Mouse (Mus musculus) neural tube, postnatal 0 days (tissue): ENCODE measurements around the gene Nostrin. TPM values are rescaled to one million over a fixed set of nuclear protein-coding genes. Genes with fewer than 3 reads are reported as not detected.

Experiments
- polyA plus RNA-seq: library from polyadenylated mRNA; unstranded; fragments of >200 nt; fragmentation: Nextera tagmentation; extraction: Ambion mirVana; gene quantifications from 2 replicates; pipeline ENCODE4 v1.2.1, GENCODE M21; 2015

The Nostrin gene
- polyA plus RNA-seq = 1.5 and 2.4 TPM in 2 replicates

DNA sequence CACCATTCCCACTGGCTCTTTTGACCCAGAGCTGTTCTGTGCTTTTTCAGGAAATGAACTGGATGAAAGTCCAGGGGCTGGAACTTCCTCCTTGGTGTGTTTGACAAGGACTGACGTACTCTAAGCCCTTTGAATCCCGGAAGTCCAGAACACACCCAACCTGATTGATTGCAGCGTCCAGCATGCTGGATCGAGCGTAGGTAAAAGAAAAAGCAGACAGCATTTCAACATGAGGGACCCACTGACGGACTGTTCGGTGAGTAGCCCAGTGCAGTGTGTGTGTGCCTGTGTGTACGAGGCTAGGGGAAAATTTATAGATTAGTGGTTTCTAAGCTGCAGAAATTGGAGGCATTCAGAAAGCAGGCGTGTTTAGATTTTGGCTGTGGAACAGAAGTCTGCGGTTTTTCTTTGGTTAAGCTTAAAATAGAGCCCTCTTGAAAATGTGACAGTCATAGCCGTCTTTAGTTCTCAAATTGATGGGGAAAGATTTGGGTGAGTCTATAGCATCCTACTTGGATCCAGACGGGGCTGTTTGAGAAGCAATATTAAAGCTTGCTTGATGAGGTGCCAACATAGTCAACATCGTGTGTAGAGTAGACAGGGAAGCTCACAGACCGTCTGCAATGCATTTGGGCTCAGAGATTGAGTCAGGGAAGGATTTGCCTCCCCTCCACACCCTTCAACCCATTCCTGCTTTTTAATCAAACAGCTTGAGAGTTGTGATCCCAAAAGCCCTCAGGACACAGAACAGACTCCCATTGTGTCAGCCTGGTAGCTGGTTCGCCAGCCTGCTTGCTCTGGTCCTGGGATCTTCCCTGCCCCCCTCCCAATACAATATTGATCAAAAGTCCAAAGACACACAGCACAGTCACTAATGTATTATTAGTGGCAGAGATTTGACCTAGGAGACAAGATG is at the start of gene Nostrin:
TSS of gene Nostrin (plus strand) at position 140 of the 916 bp plus-strand sequence.

DNA sequence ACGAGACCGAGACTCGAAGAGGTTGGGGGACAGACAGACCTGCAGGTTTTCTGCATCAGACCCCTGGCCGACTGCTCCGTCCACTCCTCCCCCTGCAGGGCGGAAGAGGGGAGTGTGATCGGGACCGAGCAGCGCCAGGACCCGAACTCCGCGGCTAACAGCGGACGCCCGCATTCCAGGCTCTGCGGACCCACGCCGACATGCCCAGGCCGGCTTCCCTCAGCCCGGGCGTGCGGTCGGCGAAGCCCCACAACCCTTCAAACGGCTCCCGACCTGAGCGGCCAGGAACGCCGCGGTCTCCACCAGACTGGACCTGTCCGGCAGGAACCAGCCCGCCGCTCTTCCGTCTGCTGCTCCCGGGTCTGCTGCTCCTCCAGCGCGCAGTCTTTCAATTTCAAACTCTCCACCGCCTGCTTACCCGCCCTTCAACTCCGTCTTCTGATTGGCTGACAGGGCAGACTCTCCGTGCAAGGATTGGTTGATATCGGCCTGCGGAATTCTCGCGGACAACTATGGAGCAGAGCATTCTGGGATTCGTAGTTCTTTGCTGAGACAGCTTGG is 70.3 kb downstream of the Nostrin start, which contains the start of gene Spc25:
TSS of gene Spc25 (minus strand) at position 404 of the 561 bp plus-strand sequence.

DNA sequence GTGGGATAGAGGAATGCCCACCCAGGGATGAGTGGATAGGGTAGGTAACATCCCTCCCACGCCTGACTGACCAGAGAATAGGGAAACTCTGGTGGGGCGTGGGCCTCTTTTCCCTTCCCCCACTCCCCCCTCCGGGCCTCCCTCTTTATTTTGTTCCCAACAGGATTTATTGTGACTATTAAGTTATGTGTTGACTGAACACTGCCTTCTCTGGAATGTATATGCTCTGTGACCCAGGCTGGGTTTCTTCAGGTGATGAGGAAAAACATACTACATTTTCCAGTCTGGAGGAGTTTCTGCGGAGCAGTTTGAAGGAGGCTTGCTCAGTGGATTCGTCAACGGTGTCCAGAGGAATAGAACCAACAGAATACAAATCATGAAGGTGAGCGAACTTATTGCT is 75.2 kb downstream of the Nostrin start, which contains the start of gene G6pc2:
TSS of gene G6pc2 (plus strand) at position 301 of the 400 bp plus-strand sequence.

Other genes with a start within 250 kb of the Nostrin start
- 14.9 and 17.8 TPM in 2 replicates for gene Spc25, start 70.4 kb downstream of the Nostrin start, polyA plus RNA-seq
- 0.10 and 0.24 TPM in 2 replicates for gene G6pc2, start 75.3 kb downstream of the Nostrin start, polyA plus RNA-seq
- gene Abcb11, start 206.8 kb downstream of the Nostrin start, polyA plus RNA-seq = 0.14 TPM in 1 of 2 replicates, not detected in the other
- gene Dhrs9, start 244.6 kb downstream of the Nostrin start, polyA plus RNA-seq = not detected in 2 replicates